Mouse (Mus musculus) bone marrow, adult 2 months (tissue): ENCODE measurements around the gene Atm. TPM values are rescaled to one million over a fixed set of nuclear protein-coding genes. Genes with fewer than 3 reads are reported as not detected.
A peak's percentile ranks its signal among the peaks of the same experiment; 100 is the strongest.

Experiments
- H3K27ac ChIP-seq: fragments of 200-500 bp; 2 replicates; pipeline ENCODE4 v1.5.1; 2012; ENCODE audit warnings: low read depth, mild to moderate bottlenecking, control low read depth, inconsistent platforms, low read length; ENCODE audit not compliant: control insufficient read depth, poor library complexity, insufficient read depth
- H3K4me1 ChIP-seq: fragments of 200-500 bp; 2 replicates; pipeline ENCODE4 v1.6.1; 2011; ENCODE audit warnings: low read length; ENCODE audit not compliant: control insufficient read depth, insufficient read depth
- H3K4me3 ChIP-seq: fragments of 200-500 bp; replicated peaks from 2 replicates; pipeline ENCODE3; 2011; ENCODE audit warnings: mild to moderate bottlenecking, low read depth, low read length, control low read depth; ENCODE audit not compliant: control insufficient read depth
- CTCF ChIP-seq: fragments of 200-500 bp; IDR thresholded peaks from 2 replicates; pipeline ENCODE4 v1.5.1; 2011; ENCODE audit warnings: low read length, control low read depth; ENCODE audit not compliant: control insufficient read depth, insufficient read depth
- POLR2A ChIP-seq: fragments of 200-500 bp; IDR thresholded peaks from 2 replicates; pipeline ENCODE4 v1.6.1; 2011; ENCODE audit warnings: low read depth, mild to moderate bottlenecking, control low read depth, low read length, borderline replicate concordance; ENCODE audit not compliant: control insufficient read depth
- WGBS: fragments of 180-500 bp; shearing (Covaris S2); methylation state at CpG from one replicate; pipeline ENCODE4 v1.1.7; 2018; 5-methylcytosine and 5-hydroxymethylcytosine counted together
- polyA plus RNA-seq: library from polyadenylated mRNA; stranded (reverse); fragments of >200 nt; gene quantifications from 2 replicates; pipeline ENCODE4 v1.2.4, GENCODE M21; 2011; ENCODE audit warnings: low replicate concordance; ENCODE audit not compliant: missing spikeins, insufficient read depth, insufficient read length

Gene Atm
- polyA plus RNA-seq, 1 experiment = 5.2 TPM

DNA sequence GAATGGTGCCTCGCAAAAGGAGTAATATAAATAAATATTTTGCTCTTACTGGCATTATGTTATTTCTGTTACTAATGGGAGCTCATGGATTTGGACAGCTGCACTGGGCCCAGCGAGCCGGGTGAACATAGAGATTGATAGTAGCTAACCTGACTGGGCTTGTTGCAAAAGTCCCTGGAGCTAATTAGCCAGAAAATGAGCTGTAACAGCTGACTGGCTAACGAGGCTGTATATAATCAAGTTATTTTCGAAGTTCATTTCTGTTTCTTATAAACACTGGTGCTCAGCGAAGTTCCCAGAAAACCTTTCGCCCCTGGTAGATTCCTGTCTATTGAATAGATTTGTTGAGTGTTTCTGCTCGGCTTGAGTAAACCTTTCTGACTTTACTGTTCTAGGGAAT is 133.5 kb downstream of the Atm start:
- H3K27ac ChIP-seq = no peak overlapping the region
- H3K4me1 ChIP-seq = no peaks in the 10 kb centered on the region; the same call in 1 of the 2 replicates
- 76% methylated on average over 8 of the region's 8 CpGs for WGBS
- H3K4me3 ChIP-seq = no peak overlapping the region
- no peak for TF ChIP-seq CTCF
- TF ChIP-seq POLR2A = no peak

DNA sequence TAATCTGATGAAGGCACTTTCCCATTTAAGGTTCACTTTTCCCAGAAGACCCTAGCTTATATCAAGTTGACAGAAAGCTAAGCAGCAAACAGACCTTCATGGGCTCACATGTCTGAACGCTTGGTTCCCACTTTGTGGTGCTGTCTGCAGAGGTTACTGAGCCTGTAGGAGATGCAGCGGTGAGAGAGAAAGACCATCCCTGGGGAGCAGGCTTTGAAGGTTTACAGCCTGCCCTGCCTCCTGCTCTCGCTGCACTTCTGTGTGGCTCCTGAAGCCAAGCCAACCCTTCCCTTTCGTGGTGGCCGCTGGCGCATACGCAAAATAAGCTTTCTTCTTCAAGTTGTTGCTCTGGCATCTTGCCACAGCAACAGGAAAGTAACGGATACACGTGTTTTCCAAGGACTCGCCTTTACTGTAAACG is 134.2 kb downstream of the Atm start, which contains the start of gene 4930550C14Rik:
Gene 4930550C14Rik (plus strand): TSS at position 35 of the 421 bp plus-strand sequence.
- 22% methylated on average over 11 of the region's 11 CpGs for WGBS
- Histone ChIP-seq H3K27ac (no peak within 1 kb of the TSS), H3K4me3 (no peak within 1 kb of the TSS), H3K4me1 (no peaks in the 10 kb centered on the region; the same call in 1 of the 2 replicates)
- TF ChIP-seq CTCF = no peak
- TF ChIP-seq POLR2A = no peak

DNA sequence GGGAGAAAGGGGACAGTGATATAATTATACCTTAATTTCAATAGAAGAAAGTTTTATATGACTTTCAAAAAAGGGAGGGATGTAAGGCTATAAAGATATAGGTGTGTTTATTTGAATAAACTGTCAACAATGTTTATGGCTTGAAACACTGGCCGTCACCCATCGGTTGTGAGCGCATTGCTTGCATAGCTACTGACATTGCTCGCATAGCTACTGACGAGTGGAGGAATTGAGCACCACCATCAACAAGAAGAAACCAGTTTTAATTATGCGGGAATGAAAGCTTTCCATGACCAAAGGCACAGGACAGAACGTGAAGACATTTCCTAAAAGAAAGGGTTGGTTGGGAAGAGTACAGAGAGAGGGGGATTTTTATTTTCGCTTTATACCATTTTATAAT is 135.4 kb downstream of the Atm start:
- Histone ChIP-seq H3K4me1 (no peaks in the 10 kb centered on the region; the same call in 1 of the 2 replicates), H3K4me3 (no peak overlapping the region), H3K27ac (no peak overlapping the region)
- TF ChIP-seq CTCF = no peak
- TF ChIP-seq POLR2A = no peak
- WGBS = 88% methylated on average over 8 of the region's 8 CpGs

GRCm38 (mm10) chr9:53400696-53401095 is 135.8 kb downstream of the Atm start:
- no peak overlapping the region for H3K4me3 ChIP-seq
- TF ChIP-seq POLR2A (no peak), CTCF (no peak)
- no peak overlapping the region for H3K27ac ChIP-seq
- 89% methylated on average over 4 of the region's 4 CpGs for WGBS
- H3K4me1 ChIP-seq = no peaks in the 10 kb centered on the region; the same call in 1 of the 2 replicates

DNA sequence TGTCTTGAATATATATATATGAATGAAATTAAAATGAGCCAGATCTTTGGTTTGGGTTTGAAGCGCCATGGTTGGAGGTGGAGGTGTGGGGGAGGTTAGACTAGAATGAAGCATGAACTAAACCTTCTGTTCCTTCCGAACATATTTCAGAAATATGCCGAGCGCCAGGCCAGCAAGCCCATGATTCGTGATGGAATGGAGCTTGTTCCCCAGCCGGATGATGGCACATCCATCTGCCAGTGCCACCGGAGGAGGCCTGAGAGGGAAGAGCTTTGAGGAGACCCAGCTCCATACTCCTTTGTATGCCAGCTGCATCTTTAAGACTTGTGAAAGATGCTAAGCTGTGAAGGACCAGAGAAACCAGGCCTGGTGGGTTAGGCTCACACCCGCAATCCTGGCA is 137.0 kb downstream of the Atm start:
- WGBS = 89% methylated on average over 8 of the region's 8 CpGs
- H3K27ac ChIP-seq = no peak overlapping the region
- no peak overlapping the region for H3K4me3 ChIP-seq
- no peak for TF ChIP-seq CTCF
- TF ChIP-seq POLR2A = no peak
- H3K4me1 ChIP-seq = no peaks in the 10 kb centered on the region; the same call in 1 of the 2 replicates

DNA sequence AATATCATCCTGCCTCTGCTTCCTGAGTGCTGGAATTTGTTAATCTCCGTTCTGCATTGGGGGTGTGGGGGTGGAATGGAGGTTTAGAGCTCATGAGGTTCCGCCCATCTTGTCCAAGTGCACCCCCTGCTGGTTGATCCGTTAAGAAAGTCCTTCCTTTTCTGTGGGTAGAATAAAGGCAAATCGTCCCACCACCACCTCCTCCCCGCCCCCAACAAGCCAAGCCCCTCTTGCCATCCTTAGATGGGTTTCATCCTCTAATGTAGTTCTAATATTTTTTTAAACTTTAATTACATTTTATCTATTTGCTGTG is 138.2 kb downstream of the Atm start:
- Histone ChIP-seq H3K4me3 (no peak overlapping the region), H3K27ac (no peak overlapping the region), H3K4me1 (no peaks in the 10 kb centered on the region; the same call in 1 of the 2 replicates)
- TF ChIP-seq CTCF (peak; percentile 75), POLR2A (no peak)
- 2% methylated on average over 5 of the region's 5 CpGs for WGBS

DNA sequence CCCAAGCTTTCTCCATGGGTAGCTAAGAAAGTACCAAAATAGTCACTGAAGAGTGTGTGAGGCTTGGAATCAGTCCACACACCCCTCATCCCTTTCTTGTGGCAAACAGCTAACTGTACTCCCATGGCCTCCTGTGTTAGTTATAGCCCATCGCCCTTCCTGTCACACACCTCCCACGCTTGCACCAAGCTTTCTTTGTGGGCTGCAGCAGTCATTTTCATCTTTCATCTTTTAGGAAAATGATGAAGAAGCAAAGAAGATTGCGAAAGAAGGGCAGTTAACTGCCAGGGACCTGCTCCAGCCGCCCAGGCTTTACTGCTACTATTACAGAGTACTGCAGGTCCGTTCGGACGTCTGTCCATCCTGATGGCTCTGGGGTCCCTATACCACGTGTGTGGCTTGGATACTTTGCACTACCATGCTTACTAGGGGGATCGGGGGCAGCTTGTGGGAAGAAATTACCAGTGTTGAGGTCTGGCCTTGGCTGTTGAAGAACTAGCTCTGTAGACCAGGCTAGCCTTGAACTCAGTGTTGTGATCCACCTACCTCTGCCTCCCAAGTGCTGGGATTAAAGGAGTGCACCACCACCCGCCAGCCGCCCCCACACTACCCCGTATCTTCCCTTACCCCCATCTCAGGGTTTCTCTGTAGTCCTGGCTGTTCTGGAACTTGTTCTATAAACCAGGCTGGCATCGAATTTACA is 138.7 kb downstream of the Atm start:
- H3K4me3 ChIP-seq = no peak overlapping the region
- 44% methylated on average over 13 of the region's 13 CpGs for WGBS
- H3K27ac ChIP-seq = no peak overlapping the region
- no peaks in the 10 kb centered on the region; the same call in 1 of the 2 replicates for H3K4me1 ChIP-seq
- TF ChIP-seq CTCF = no peak
- TF ChIP-seq POLR2A = no peak

- 47% methylated on average over 7 of the region's 7 CpGs for WGBS
- H3K4me1 ChIP-seq = no peaks in the 10 kb centered on the region; the same call in none of the 2 replicates
- no peak for TF ChIP-seq CTCF
- no peak for TF ChIP-seq POLR2A
- H3K4me3 ChIP-seq = no peak overlapping the region
- no peak overlapping the region for H3K27ac ChIP-seq
These were observed 146.4 kb downstream of the Atm start for GRCm38 (mm10) chr9:53390136-53390535.

Other genes with a start within 250 kb of the Atm start
- gene Exph5, start 235.1 kb downstream of the Atm start, polyA plus RNA-seq = 0.57 and 0.80 TPM in 2 replicates
- 0.79 and 2.3 TPM in 2 replicates for gene Kdelc2, start 152.7 kb downstream of the Atm start, polyA plus RNA-seq
- gene 4930550C14Rik, start 134.4 kb downstream of the Atm start, polyA plus RNA-seq = 1.5 TPM in 1 of 2 replicates, not detected in the other
- gene Npat, start 307 bp upstream of the Atm start, polyA plus RNA-seq = 4.9 and 5.0 TPM in 2 replicates
- gene Acat1, start 73.6 kb upstream of the Atm start, polyA plus RNA-seq = 22.7 and 23.0 TPM in 2 replicates
- 8.6 and 13.0 TPM in 2 replicates for gene Cul5, start 133.3 kb upstream of the Atm start, polyA plus RNA-seq
- gene Rab39, start 169.5 kb upstream of the Atm start, polyA plus RNA-seq = 0.54 TPM in 1 of 2 replicates, not detected in the other
- gene Slc35f2, start 234.8 kb upstream of the Atm start, polyA plus RNA-seq = 0.77 and 2.9 TPM in 2 replicates